Mouse (Mus musculus) layer of hippocampus, postnatal 10 days (tissue): Measurements from ENCODE around the gene Lyzl4. TPM values are rescaled to one million over a fixed set of nuclear protein-coding genes. Genes with fewer than 3 reads are reported as not detected.

Experiments
- DNase-seq, 2 experiments: peaks; one replicate each; pipeline ENCODE4 v3.0.0; 2021; ENCODE audit warnings: low spot score in 2 of 2
- total RNA-seq, 2 experiments: library from RNA; stranded (reverse); gene quantifications; 2 replicates each; pipeline ENCODE4 v1.2.3; 2021

The Lyzl4 gene
- total RNA-seq, 2 experiments from 2014 or later, result 1.1 TPM; not detected in 1

- DNase-seq, result no peak
Observed at GRCm38 (mm10) chr9:121541530-121541929, 100.4 kb downstream of the Lyzl4 start.

- DNase-seq, result no peak
Observed at GRCm38 (mm10) chr9:121532626-121533025, 109.3 kb downstream of the Lyzl4 start.

GRCm38 (mm10) chr9:121528605-121529357, 113.1 kb downstream of the Lyzl4 start:
- DNase-seq, result no peak

Other genes with a start within 250 kb of the Lyzl4 start
- 100 to 1,000 TPM; 453 to 489 TPM for gene Cck, start 146.4 kb downstream of the Lyzl4 start, total RNA-seq
- gene Vipr1, start 620 bp upstream of the Lyzl4 start, total RNA-seq, result 10 to 100 TPM in 1 of 2 experiments, 1 to 10 TPM in 1; 10.0 to 10.3 TPM
- gene Sec22c, start 63.4 kb upstream of the Lyzl4 start, total RNA-seq, result 10 to 100 TPM; 30.4 to 33.4 TPM
- gene Ss18l2, start 68.2 kb upstream of the Lyzl4 start, total RNA-seq, result 10 to 100 TPM; 80.7 to 87.9 TPM
- gene Nktr, start 77.1 kb upstream of the Lyzl4 start, total RNA-seq, result 100 to 1,000 TPM; 110 to 133 TPM
- 100 to 1,000 TPM; 104 to 108 TPM for gene Zfp651, start 117.2 kb upstream of the Lyzl4 start, total RNA-seq
- 1 to 10 TPM; 2.9 to 3.2 TPM for gene Klhl40, start 135.5 kb upstream of the Lyzl4 start, total RNA-seq
- 1 to 10 TPM; 2.8 to 2.9 TPM for gene Hhatl, start 150.4 kb upstream of the Lyzl4 start, total RNA-seq
- 1 to 10 TPM; 6.6 to 7.7 TPM for gene Ccdc13, start 197.4 kb upstream of the Lyzl4 start, total RNA-seq
- 100 to 1,000 TPM in 1 of 2 experiments, 10 to 100 TPM in 1; 99.3 to 103 TPM for gene Higd1a, start 216.3 kb upstream of the Lyzl4 start, total RNA-seq